Mouse (Mus musculus) ES-Bruce4 (cell line): ENCODE measurements at regions not wholly inside any gene's neighbourhood (a gene's known extent, or its start where the extent isn't known, plus 50 kb on each side); places are given as distances from the start of the nearest gene placed in this dataset.

Source experiments
- CTCF ChIP-seq: IDR thresholded peaks from one replicate; pipeline ENCODE4 v1.8.1; 2011; ENCODE audit warnings: low read depth, low read length
- EP300 ChIP-seq: IDR thresholded peaks from 2 replicates; pipeline ENCODE4 v1.6.1; 2011; ENCODE audit warnings: low read depth, low read length; ENCODE audit not compliant: insufficient read depth

DNA sequence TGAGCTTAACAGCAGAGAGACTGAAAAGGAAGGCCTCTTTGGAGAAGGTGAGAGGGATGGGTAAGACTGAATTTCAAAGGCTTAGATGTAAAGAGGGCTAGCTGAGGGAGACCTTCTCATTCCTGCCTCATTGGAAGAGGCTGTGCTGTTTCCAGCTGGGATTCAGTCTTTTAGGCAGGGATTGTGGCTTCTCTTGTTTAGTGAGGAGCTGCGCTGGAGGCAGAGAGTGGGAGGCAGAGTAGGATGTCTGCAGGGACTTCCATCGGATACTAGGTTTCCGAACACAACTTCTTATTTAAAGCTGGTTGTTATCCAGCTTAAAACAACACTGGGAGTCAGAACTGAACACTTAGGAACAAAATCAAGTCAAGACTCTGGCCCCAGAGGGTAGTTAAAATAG, 194.8 kb upstream of the Ppargc1a start:
- no peak for TF ChIP-seq CTCF
- TF ChIP-seq EP300, result no peak
